Mouse (Mus musculus) lung, postnatal 0 days (tissue): Measurements from ENCODE around the gene Casq1.

Experiments
- CTCF ChIP-seq: IDR thresholded peaks from 2 replicates; pipeline ENCODE4 v1.5.1; 2016; ENCODE audit warnings: antibody characterized with exemption, mild to moderate bottlenecking
- EP300 ChIP-seq: IDR thresholded peaks from 2 replicates; pipeline ENCODE4 v1.6.1; 2016; ENCODE audit warnings: antibody characterized with exemption, mild to moderate bottlenecking, control low read depth

GRCm38 (mm10) chr1:172159970-172160369, 59.7 kb downstream of the Casq1 start:
- TF ChIP-seq CTCF (no peak), EP300 (no peak)
